Mouse (Mus musculus) liver, adult (tissue): ENCODE data around the gene Slc18a3.

Source experiments
- GATA4 ChIP-seq: IDR thresholded peaks from 2 replicates; pipeline ENCODE4 v1.6.1; 2014; ENCODE audit warnings: mild to moderate bottlenecking, low read length; ENCODE audit not compliant: insufficient replicate concordance

Gene Slc18a3

DNA sequence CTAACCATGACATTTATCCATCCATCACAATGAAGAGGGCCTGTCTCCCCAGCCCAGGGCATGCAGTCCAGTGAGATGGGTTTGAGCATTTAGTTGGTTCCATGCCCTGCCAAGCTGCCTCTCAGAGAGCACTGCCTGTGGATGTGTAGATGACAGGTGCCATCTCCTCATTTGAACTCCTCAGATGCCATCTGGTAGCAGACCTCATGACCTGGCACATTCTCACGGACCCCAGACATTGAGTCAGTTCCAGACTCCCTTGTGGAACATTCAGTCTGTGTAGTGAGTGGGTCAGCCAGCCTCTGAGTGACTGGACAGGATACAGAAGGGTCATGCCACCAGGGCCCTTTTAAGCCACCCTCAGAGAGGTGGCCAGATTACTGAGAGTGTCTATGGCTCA lies 12.9 kb upstream of the Slc18a3 start:
- no peak for TF ChIP-seq GATA4

DNA sequence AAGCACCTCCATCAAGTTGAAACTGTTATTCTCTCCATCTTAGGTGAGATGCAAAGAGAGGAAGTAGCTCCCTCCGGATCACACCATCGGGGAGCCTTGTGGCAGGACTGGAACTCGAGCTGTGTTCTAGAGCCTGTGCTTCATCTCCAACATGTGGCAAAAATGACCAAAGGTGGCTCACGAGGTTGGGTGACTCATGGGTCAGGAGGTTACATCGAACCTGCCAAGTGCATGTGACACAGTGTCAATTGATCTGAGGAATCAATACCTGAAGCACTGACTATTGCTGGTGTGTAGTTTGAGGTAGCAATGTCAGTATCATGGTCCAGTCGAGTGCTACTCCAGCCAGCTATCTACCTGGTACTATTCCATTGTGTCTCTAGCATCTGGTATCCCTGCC lies 11.9 kb upstream of the Slc18a3 start:
- no peak for TF ChIP-seq GATA4

DNA sequence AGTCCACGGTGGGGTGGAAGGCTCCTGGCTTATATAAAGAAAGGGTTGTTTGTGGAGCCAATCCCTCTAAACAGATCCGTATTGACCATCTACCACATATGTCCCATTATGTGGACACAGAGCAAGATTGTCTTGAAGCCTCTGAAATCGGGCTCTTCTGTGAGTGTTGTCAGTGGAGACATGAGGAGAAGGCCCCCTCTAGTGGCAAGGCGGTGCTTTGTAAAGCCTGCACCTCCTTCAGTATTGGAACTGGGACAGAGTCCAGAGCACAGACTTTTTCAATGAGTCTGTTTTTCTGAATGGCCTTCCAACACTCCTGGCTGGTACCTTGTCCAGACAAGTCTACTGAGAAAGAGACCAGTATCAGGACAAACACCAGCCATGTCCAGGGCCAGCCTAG lies 8.3 kb upstream of the Slc18a3 start:
- TF ChIP-seq GATA4 = no peak

DNA sequence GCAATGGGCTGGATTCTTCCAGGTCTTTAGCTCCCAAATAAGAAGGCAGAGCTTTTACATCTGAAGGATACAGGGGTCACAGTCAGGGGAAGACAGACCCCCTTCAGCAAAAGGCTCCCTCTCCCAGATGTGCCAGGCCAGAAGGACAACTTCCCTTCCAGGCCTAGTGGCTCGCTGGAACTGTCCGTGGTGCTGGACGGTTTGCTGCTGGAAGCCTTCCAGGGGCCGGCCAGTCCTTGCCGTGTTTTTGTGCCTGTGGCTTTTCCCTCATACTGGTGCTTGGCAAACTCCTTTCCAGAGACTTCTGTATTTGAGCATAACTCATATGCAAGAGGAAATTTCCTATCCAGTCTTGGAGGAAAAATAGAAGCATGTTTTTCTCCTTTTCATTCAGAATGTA lies 3.0 kb upstream of the Slc18a3 start:
- TF ChIP-seq GATA4 = no peak

DNA sequence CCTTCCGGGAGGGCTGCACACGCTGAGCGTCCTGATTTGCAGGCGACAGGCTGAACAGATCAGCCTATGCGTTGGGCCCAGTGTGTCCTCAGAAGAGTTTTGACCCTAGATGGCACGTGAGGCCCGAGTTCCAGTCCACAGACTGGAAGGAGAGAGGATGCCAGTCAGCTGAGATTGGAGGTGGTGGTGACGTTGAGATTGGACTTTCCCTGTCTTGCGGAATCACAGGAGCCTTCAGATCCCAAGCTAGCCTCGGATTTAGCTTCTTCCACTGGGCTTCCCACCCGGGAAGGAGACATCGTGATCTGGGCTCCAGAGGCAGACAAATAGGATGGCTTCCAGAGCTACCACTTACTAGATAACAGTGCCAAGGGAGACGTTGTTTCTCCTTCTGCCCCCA lies 1.2 kb upstream of the Slc18a3 start, which contains the start of gene Chat:
Gene Chat, minus strand, starts transcription at position 101 of the 400 bp plus-strand sequence.
- TF ChIP-seq GATA4 = no peak

DNA sequence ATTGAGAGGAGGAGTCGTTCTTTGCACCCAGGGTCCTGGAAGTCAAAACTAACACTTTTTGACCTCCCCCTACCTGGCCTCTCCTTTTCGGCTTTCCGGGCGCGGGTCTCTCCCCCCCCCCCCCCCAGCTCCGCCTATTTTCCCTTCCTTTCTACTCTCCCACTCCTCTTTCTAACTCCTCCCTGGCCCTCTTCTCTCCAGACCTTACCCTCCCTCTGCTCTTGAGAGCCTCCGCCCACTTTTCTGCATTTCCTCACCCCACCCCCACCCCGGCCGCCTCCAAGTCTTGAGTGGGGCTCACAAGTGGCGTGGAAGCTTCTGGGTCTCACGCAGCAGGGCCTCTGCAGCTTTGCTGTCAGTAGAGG lies 838 bp upstream of the Slc18a3 start:
- TF ChIP-seq GATA4 = no peak

DNA sequence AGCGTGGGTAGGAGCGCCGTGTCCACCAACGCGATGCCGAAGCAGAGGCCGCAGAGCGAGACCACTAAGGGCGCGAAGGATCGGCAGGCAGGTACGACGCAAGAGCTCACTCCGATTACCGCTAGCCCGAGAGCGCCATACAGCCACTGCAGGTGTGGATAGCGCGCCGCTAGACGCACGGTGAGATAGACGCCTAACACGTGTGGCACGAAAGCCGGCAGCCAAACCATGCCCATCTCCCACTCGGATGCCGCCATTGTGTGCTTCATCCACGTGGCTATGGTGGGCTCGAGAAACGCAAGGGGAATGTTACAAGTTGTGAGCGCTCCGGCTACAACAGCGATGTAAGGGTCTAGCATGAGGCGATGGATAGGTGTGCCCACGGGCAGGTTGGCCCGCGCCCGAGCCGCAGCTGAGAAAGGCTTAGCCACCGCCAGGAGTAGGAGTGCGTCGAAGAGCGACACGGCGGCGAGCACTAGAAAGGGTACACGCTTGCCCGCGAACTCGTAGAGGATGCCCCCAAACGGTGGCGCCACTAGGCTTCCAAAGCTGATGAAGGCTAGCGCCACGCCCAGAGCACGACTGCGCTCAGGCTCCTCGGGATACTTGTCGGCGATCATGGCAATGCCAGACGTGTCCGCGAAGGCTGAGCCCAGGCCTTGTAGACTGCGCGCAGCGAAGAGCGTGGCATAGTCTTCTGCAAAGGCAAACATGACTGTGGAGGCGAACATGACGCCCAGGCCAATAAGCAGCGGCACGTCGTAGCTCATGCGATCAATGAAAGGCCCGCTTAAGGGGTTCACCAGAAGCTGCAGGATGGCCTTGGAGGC lies 1.2 kb downstream of the Slc18a3 start:
- no peak for TF ChIP-seq GATA4

DNA sequence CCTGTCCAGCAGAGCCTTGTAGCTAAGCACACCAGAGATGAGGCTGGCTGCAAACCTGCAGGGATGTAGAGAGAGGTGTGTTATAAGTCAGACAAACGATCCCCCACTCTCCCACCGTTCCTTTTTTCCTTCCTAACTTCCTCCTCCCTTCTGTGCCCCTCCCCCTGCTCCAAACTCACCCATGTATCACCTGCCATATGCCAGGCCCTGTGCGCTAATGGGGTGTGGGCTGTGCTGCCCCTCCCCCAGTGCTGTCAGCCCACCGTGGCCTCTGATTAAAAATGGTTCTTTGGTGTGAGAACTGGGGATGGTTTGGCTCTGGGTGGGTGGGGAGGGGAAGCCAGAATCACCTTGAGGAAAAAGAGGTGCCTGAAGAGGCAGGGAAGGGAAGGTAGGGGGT lies 12.1 kb downstream of the Slc18a3 start:
- TF ChIP-seq GATA4 = no peak

DNA sequence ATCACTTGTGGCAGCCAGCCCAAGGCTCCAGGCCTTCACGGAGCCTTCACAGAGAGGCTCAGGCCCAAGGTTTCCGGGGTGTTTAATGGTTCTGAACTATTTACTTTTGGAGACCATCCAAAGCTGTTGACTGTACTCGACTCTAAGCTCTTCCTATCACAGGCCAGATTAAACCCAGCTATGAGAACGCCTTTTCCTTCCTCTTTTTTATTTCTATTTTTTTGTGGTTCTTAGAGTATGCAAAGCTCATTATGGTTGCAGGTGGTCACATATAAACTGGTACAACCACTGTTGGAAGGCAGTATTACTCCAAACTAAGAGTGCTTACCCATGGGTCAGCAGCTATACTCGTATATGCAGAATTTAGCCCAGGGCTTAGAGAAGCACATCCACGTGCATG lies 17.7 kb downstream of the Slc18a3 start:
- no peak for TF ChIP-seq GATA4

DNA sequence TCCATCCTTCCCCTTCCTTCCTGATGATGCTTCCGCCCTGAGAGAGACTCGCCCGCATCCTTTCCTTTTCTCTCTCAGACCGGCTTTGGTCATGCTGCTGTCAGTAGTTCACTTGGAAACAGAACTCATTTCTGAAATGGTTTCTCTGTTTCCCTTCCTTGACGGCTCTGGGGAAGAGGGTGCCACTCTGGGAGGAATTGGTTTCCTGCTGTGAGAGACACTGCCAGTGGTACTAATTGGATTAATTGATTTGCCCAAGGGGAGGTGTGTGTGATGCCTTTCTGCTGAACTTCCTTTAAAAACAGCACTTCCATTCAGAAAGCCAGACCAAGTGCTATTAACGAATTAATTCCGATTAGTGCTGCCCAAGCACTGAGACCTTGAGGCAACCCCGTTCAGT lies 21.2 kb downstream of the Slc18a3 start:
- TF ChIP-seq GATA4 = no peak

DNA sequence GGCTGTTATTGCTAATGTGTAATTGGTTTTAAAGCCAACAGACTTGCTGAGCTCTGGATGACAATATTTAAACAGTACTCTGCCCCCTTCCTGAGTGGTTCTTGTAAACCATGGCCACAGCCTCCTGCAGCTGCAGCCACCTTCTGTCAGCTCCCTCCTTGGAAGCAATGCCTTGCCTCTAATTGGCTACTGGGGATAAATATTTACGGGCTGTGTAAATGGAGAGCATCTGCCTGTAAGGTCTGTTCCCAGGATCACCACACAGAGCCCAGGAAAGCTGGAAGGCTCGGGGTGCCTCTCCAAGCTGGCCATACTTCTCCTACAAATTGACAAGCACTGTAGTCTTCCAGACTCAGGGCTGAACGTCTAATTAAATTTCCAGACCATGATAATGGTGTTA lies 24.9 kb downstream of the Slc18a3 start:
- TF ChIP-seq GATA4 = no peak

DNA sequence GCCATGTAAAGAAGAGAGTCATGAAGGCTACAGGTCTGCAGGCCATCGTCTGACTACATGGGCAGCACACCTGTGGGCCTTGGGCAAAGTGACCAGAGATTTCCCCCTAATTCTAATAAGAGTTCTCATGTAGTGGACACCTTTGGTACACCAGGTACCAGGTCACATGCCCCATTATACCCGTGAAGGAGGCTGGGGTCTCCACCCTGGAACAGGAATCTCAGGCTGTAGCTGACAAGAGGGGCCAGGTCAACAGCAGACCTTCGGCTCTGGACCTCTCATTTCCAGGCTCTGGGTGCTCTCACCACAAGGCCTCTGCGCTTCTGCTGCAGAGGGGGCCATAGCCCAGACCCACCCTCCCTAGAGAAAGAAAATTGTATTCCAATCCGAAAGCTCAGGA lies 25.3 kb downstream of the Slc18a3 start:
- TF ChIP-seq GATA4 = no peak

DNA sequence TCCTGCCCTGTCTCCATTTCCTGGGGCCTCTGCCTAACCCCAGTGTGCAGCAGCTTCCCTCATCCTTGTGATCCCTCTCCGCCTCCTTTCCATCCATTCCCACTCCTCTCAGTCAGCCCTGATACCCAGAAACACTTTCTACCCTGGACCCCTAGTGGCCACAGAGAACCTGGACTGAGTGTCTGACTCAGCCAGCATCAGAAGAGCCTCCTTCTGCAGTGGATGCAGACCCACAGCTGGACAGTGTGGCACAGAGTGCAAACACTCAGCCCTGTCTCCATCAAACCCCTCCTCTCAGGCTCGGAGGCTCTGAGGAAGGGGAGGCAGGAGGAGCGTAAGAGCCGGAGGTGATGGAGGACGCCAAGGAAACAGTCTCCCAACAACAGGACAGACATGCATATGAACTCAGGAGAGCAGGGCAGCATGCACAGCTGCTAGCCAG lies 27.3 kb downstream of the Slc18a3 start:
- TF ChIP-seq GATA4 = no peak

DNA sequence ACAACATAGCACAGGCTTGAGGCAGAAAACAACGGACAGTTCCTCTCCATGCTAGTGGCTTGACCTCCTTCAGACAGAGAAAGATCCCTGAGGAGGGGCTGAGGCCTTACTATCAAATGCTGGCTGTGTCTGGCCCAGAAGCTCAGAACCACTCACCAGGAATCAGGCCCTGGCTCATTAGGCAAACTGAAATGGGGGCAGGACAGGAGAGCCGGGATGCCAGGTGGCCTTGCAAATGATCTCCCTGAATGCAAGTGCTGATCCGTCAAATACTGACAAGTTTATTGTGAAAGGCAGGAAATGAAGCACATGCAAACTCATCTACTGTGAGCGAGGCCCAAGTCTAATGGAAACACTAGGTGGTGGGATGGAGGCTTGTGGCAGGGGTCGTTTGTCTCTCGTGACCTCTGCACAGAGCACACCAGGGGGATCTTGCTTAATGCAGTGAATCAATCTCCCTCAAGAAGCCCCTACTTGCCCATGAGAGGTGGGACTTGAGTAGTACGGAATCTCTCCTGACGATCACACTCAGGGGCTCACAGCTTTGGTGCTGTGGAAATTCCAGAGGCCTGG lies 35.5 kb downstream of the Slc18a3 start:
- no peak for TF ChIP-seq GATA4

DNA sequence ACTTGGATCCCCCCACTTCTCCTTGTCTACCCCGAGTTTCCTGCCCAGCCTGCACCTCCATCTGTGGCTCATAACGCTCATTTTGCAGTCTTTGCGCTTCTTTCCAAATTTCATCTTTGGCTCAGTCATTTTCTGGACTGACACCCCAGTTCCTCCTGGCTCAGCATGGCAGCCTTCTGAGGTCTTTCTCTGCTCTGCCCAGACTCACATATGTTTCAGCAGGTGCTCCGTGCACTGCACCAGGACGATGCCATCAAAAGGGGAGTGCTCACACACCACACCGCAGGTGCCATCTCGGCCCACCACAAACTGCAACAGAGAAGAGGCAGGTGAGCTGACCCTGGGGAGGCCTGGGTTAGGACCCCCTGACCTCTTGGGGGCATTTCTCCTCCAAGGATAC lies 40.7 kb downstream of the Slc18a3 start:
- no peak for TF ChIP-seq GATA4

DNA sequence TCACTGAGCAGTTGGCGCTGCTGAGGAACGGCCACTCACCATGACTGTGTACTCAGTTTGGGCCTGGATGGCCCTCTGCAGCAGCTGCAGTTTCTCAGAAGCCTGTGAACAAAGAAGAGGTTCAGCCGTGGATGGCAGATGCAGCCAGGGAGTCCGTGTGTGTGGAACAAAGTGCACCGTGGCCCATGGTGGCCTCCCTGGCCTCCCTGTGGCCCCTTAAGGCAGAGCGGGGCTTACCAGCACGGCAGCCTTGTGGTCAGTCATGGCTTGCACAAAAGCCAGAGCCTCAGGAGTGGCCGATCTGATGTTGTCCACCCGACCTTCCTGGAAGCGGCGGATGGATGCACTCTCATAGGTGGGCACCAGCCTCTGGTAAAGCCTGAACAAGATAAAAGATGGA lies 45.9 kb downstream of the Slc18a3 start:
- TF ChIP-seq GATA4 = no peak
